Mouse (Mus musculus) T-helper 2 cell (primary cell): ENCODE data around the gene Rnf126.
"Not testable (repeated sequence)": the region's sequence is repeated elsewhere in the genome, so short reads cannot be mapped to it uniquely, and the experiment has no call there.

ENCODE experiments used
- in situ Hi-C: fragments of 300-600 bp; cut with MboI, MseI; formaldehyde crosslinking; loops from one replicate; pipeline ENCODE4 v1.15.1; 2025; ENCODE audit warnings: high pct_unique_total_duplicates

The Rnf126 gene

GRCm38 (mm10) chr10:79767372-79768244 lies 856 bp upstream of the Rnf126 start:
- in situ Hi-C loops: no loop called here

GRCm38 (mm10) chr10:79766001-79766507 lies 698 bp downstream of the Rnf126 start:
- in situ Hi-C loops: no loop called here

GRCm38 (mm10) chr10:79765228-79765745 lies 1.5 kb downstream of the Rnf126 start:
- in situ Hi-C loops: no loop called here

- in situ Hi-C loops: no loop called here
These were observed 2.5 kb downstream of the Rnf126 start for GRCm38 (mm10) chr10:79764234-79764633.

- in situ Hi-C loops: no loop called here
These were observed 3.9 kb downstream of the Rnf126 start for GRCm38 (mm10) chr10:79762875-79763274.

GRCm38 (mm10) chr10:79760603-79761143 lies 6.1 kb downstream of the Rnf126 start:
- in situ Hi-C loops: no loop called here

GRCm38 (mm10) chr10:79759675-79760074 lies 7.1 kb downstream of the Rnf126 start:
- in situ Hi-C loops: not testable (repeated sequence)

GRCm38 (mm10) chr10:79756660-79757059 lies 10.1 kb downstream of the Rnf126 start:
- in situ Hi-C loops: no loop called here

GRCm38 (mm10) chr10:79755854-79756253 lies 10.9 kb downstream of the Rnf126 start:
- in situ Hi-C loops: no loop called here

- in situ Hi-C loops: no loop called here
These were observed 11.8 kb downstream of the Rnf126 start, which contains the start of gene Fgf22 for GRCm38 (mm10) chr10:79754856-79755516. Gene Fgf22 (plus strand): TSS chr10:79755076.

GRCm38 (mm10) chr10:79748496-79748895 lies 18.3 kb downstream of the Rnf126 start:
- in situ Hi-C loops: no loop called here

GRCm38 (mm10) chr10:79746774-79747151 lies 20.0 kb downstream of the Rnf126 start:
- in situ Hi-C loops: no loop called here

- in situ Hi-C loops: no loop called here
These were observed 20.6 kb downstream of the Rnf126 start, which contains the start of gene Polrmt for GRCm38 (mm10) chr10:79745898-79746773. Gene Polrmt (minus strand): TSS chr10:79746581.

GRCm38 (mm10) chr10:79745411-79745810 lies 21.3 kb downstream of the Rnf126 start:
- in situ Hi-C loops: no loop called here

GRCm38 (mm10) chr10:79743650-79744365 lies 22.9 kb downstream of the Rnf126 start:
- in situ Hi-C loops: no loop called here

- in situ Hi-C loops: no loop called here
These were observed 23.6 kb downstream of the Rnf126 start for GRCm38 (mm10) chr10:79743161-79743560.

- in situ Hi-C loops: no loop called here
These were observed 25.9 kb downstream of the Rnf126 start for GRCm38 (mm10) chr10:79740863-79741262.

- in situ Hi-C loops: no loop called here
These were observed 27.5 kb downstream of the Rnf126 start for GRCm38 (mm10) chr10:79739234-79739633.

- in situ Hi-C loops: no loop called here
These were observed 28.5 kb downstream of the Rnf126 start for GRCm38 (mm10) chr10:79738259-79738658.

- in situ Hi-C loops: no loop called here
These were observed 30.0 kb downstream of the Rnf126 start for GRCm38 (mm10) chr10:79736706-79737105.
